8 mouse cellular contexts compared by ENCODE assay signal in the genomic region with DNA sequence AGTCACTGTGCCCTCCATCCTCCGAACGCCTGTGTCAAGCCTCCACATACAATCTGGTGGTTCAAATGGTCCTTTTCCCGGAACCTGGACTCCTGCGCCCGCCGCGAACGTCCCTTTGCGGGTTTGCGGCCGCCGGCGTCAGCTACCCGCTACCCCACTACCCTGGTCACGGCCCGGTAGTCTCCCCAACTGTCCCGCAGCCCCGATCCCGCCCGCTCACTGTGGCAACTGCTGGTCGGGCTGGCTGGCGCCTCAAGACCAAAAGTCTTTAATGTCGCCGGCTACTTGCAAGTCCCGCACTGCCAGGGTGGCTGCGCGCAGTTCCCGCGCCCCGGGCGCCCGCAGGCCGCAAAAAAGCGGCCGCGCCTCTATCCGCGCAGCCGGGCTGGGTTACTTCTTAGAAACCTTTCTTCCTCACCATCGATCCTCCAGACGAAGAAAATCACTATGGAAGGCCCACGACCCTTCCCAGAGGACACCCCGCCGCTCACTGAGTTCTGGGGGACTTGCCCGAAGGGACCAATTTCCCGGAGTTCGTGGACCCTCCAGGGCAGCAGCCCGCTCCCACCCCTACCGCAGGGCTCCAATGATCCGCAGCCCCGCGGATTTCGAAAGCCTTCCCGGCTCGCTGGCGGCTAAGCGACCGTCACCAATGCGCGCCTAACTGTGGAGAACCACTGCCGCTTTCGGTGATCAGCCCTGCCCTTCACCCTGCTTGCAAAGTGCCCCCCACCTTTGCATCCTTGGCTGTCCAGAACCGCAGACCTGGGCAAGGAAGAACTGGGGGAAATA. TPM values are rescaled to one million over a fixed set of nuclear protein-coding genes. Genes with fewer than 3 reads are reported as not detected.
A peak's percentile ranks its signal among the peaks of the same experiment; 100 is the strongest.
DNase-seq lines count a peak whose midpoint lies in the region; ATAC-seq and TF ChIP-seq lines count a peak whose summit lies in the region.

No protein-coding gene starts in this region.

- H3K4me1 ChIP-seq in CH12.LX (ENCODE audit: control insufficient read depth in 1 of 2, insufficient read depth in 2 of 2), result peaks cover 0 to 13% of the 10 kb centered on the region in 2 experiments; a peak in 1 of 4 replicates
- peaks cover 39% of the 10 kb centered on the region for H3K4me1 ChIP-seq in embryonic facial prominence, embryonic 12.5 days
- H3K4me1 ChIP-seq in heart, embryonic 12.5 days (replicated peaks), result peaks cover 37% of the 10 kb centered on the region
- H3K4me1 ChIP-seq in kidney, embryonic 16.5 days (ENCODE audit: insufficient read depth, low read length), result peaks cover 41% of the 10 kb centered on the region
- no peaks in the 10 kb centered on the region for H3K4me1 ChIP-seq in lung, adult 2 months (ENCODE audit: control insufficient read depth, insufficient read depth, low read length)
- peaks cover 50% of the 10 kb centered on the region for H3K4me1 ChIP-seq in neural tube, embryonic 13.5 days (replicated peaks)

- no peaks in the 10 kb centered on the region for H3K27me3 ChIP-seq in CH12.LX (replicated peaks)
- no peaks in the 10 kb centered on the region for H3K27me3 ChIP-seq in embryonic facial prominence, embryonic 12.5 days
- H3K27me3 ChIP-seq in heart, embryonic 12.5 days (replicated peaks), result no peaks in the 10 kb centered on the region
- H3K27me3 ChIP-seq in kidney, embryonic 16.5 days (ENCODE audit: insufficient read depth, low read length), result no peaks in the 10 kb centered on the region
- H3K27me3 ChIP-seq in neural tube, embryonic 13.5 days, result no peaks in the 10 kb centered on the region

- dilution Hi-C loops in CH12.LX (cut with MboI; ENCODE audit: extremely low pct_ligation_motif_present, extremely low pct_unique_long_range_greater_than_20kb, low sequenced_read_pairs), result no loop called here

- H3K79me2 ChIP-seq in CH12.LX (replicated peaks; ENCODE audit: control insufficient read depth, extremely low read depth, insufficient read depth, poor library complexity, severe bottlenecking), result peaks cover 47% of the 10 kb centered on the region

- in situ Hi-C loops in CH12.LX (cut with MboI; ENCODE audit: low pct_ligation_motif_present, low pct_unique_long_range_greater_than_20kb, low sequenced_read_pairs), result no loop called here

- H3K27ac ChIP-seq in CH12.LX (ENCODE audit: insufficient read depth, low read depth), result peak overlapping the region; percentile 99
- H3K27ac ChIP-seq in embryonic facial prominence, embryonic 12.5 days, result peak overlapping the region; percentile 99
- H3K27ac ChIP-seq in heart, embryonic 12.5 days (ENCODE audit: poor library complexity, severe bottlenecking), result peak overlapping the region; percentile 98
- H3K27ac ChIP-seq in kidney, embryonic 16.5 days (ENCODE audit: low read length), result peak overlapping the region; percentile 100
- H3K27ac ChIP-seq in neural tube, embryonic 13.5 days (replicated peaks), result peak overlapping the region; percentile 94

- H3K9ac ChIP-seq in CH12.LX (ENCODE audit: insufficient read depth, low read depth), result peak overlapping the region; percentile 85
- H3K9ac ChIP-seq in embryonic facial prominence, embryonic 12.5 days, result peak overlapping the region; percentile 77
- peak overlapping the region; percentile 92 for H3K9ac ChIP-seq in heart, embryonic 12.5 days
- H3K9ac ChIP-seq in kidney, embryonic 16.5 days (replicated peaks; ENCODE audit: low read length), result peak overlapping the region; percentile 89
- peak overlapping the region; percentile 78 for H3K9ac ChIP-seq in neural tube, embryonic 13.5 days

- WGBS in embryonic facial prominence, embryonic 12.5 days, result under 1% methylated on average over 63 of the region's 63 CpGs
- WGBS in heart, embryonic 12.5 days, result under 1% methylated on average over 60 of the region's 63 CpGs
- WGBS in kidney, embryonic 16.5 days, result 0% methylated on average over 63 of the region's 63 CpGs
- under 1% methylated on average over 63 of the region's 63 CpGs for WGBS in lung, adult 2 months
- under 1% methylated on average over 63 of the region's 63 CpGs for WGBS in neural tube, embryonic 13.5 days

- DNase-seq in CH12.LX (ENCODE audit: extremely low read depth), result no peak
- peak; percentile 40 for DNase-seq in adrenal gland, adult 8-10 months
- DNase-seq in lung, adult 2 months, result peak; percentile 76
- peak; percentile 52 for DNase-seq in urinary bladder, adult 2 months (ENCODE audit: low spot score)

- no peak for ATAC-seq in embryonic facial prominence, embryonic 12.5 days (ENCODE audit: insufficient number of reproducible peaks, insufficient read depth, low FRiP score, low TSS enrichment)
- ATAC-seq in heart, embryonic 12.5 days (ENCODE audit: insufficient number of reproducible peaks, low FRiP score), result peak; percentile 49
- ATAC-seq in kidney, embryonic 16.5 days (ENCODE audit: low FRiP score, low TSS enrichment), result peak; percentile 24
- peak; percentile 54 for ATAC-seq in neural tube, embryonic 13.5 days (ENCODE audit: low read depth)

- TF ChIP-seq POLR2A in CH12.LX (IDR thresholded peaks at IDR 0.05; ENCODE audit: low read depth, low read length), result peak; percentile 49; the same call in 1 of the 2 replicates
- no peak for TF ChIP-seq POLR2A in lung, adult 2 months (IDR thresholded peaks at IDR 0.05; ENCODE audit: borderline replicate concordance, extremely low read depth, low read depth, low read length)

- 0 out of 2 replicates have a peak, but pooled peaks have one; percentile 24 for TF ChIP-seq EP300 in CH12.LX (IDR thresholded peaks at IDR 0.05; ENCODE audit: low read length)

- TF ChIP-seq CTCF in CH12.LX (conservative IDR thresholded peaks at IDR 0.05 in 1 of 2, IDR thresholded peaks at IDR 0.05 in 1 of 2; ENCODE audit: low read depth in 2 of 2, low read length in 2 of 2), result no peak
- no peak for TF ChIP-seq CTCF in lung, adult 2 months (IDR thresholded peaks at IDR 0.05; ENCODE audit: insufficient read depth, low read length)

- peak overlapping the region; percentile 65 for H3K4me2 ChIP-seq in CH12.LX (ENCODE audit: insufficient read depth, low read depth, poor library complexity, severe bottlenecking)
- H3K4me2 ChIP-seq in embryonic facial prominence, embryonic 12.5 days (replicated peaks), result peak overlapping the region; percentile 89
- H3K4me2 ChIP-seq in heart, embryonic 12.5 days, result peak overlapping the region; percentile 91
- H3K4me2 ChIP-seq in kidney, embryonic 16.5 days (replicated peaks; ENCODE audit: low read depth, low read length), result peak overlapping the region; percentile 71
- H3K4me2 ChIP-seq in neural tube, embryonic 13.5 days, result peak overlapping the region; percentile 91

- no peaks in the 10 kb centered on the region for H3K9me3 ChIP-seq in CH12.LX (replicated peaks; ENCODE audit: low read length)
- no peaks in the 10 kb centered on the region for H3K9me3 ChIP-seq in embryonic facial prominence, embryonic 12.5 days
- H3K9me3 ChIP-seq in heart, embryonic 12.5 days (replicated peaks), result no peaks in the 10 kb centered on the region
- no peaks in the 10 kb centered on the region for H3K9me3 ChIP-seq in kidney, embryonic 16.5 days (ENCODE audit: low read length)
- no peaks in the 10 kb centered on the region for H3K9me3 ChIP-seq in neural tube, embryonic 13.5 days

- TF ChIP-seq RAD21 in CH12.LX (IDR thresholded peaks at IDR 0.05; ENCODE audit: low read depth, low read length), result no peak

- peaks cover 0 to 5% of the 10 kb centered on the region in 2 experiments for H3K36me3 ChIP-seq in CH12.LX (replicated peaks in 1 of 2; ENCODE audit: control insufficient read depth in 1 of 2, insufficient read depth in 1 of 2, low read length in 1 of 2)
- 0 out of 2 replicates have a peak, but pooled peaks cover 3% of the 10 kb centered on the region for H3K36me3 ChIP-seq in embryonic facial prominence, embryonic 12.5 days
- peaks cover 8% of the 10 kb centered on the region; the same call in 1 of the 2 replicates for H3K36me3 ChIP-seq in heart, embryonic 12.5 days
- H3K36me3 ChIP-seq in kidney, embryonic 16.5 days (ENCODE audit: insufficient read depth, low read length), result no peaks in the 10 kb centered on the region
- H3K36me3 ChIP-seq in neural tube, embryonic 13.5 days, result 0 out of 2 replicates have a peak, but pooled peaks cover 6% of the 10 kb centered on the region

- peak overlapping the region; percentile 69 to 78 (median 77) for H3K4me3 ChIP-seq in CH12.LX (replicated peaks in 1 of 3; ENCODE audit: low read depth in 2 of 3, low read length in 2 of 3, poor library complexity in 1 of 3)
- H3K4me3 ChIP-seq in embryonic facial prominence, embryonic 12.5 days, result peak overlapping the region; percentile 53
- H3K4me3 ChIP-seq in heart, embryonic 12.5 days, result peak overlapping the region; percentile 72
- peak overlapping the region; percentile 68 for H3K4me3 ChIP-seq in kidney, embryonic 16.5 days (ENCODE audit: low read length)
- peak overlapping the region; percentile 85 for H3K4me3 ChIP-seq in lung, adult 2 months (replicated peaks; ENCODE audit: extremely low read depth, low read depth, low read length)
- H3K4me3 ChIP-seq in neural tube, embryonic 13.5 days, result peak overlapping the region; percentile 63

RNA-seq across cellular contexts. Expression of gene Cdkn1b, which starts 6.8 kb away (rescaled TPM):
- total RNA-seq in CH12.LX (2012; rRNA removed) (12.8 and 19.2 TPM in 2 replicates), CH12.LX (2014; rRNA removed) (23.5 TPM in 2 replicates)
- 15.8 and 20.9 TPM in 2 replicates for polyA plus RNA-seq in CH12.LX (2012; ENCODE audit: insufficient read length, low read depth)
- total RNA-seq in adrenal gland, adult 8-10 months (2022), result 10 to 100 TPM; 32.9 to 44.0 (median 37.1) TPM
- polyA plus RNA-seq in embryonic facial prominence, embryonic 12.5 days (2016; fragmentation: Nextera tagmentation; extraction: Ambion mirVana), result 19.3 and 19.5 TPM in 2 replicates
- polyA plus RNA-seq in heart, embryonic 12.5 days (2016; fragmentation: Nextera tagmentation; extraction: Ambion mirVana), result 16.8 and 17.4 TPM in 2 replicates
- 13.4 and 15.1 TPM in 2 replicates for polyA plus RNA-seq in kidney, embryonic 16.5 days (2015; fragmentation: Nextera tagmentation; extraction: Ambion mirVana)
- polyA plus RNA-seq in lung, adult 2 months (2012; rRNA removed), result 26.9 and 31.6 TPM in 2 replicates
- 21.7 and 24.1 TPM in 2 replicates for polyA plus RNA-seq in neural tube, embryonic 13.5 days (2015; fragmentation: Nextera tagmentation; extraction: Ambion mirVana)
- 28.8 and 32.3 TPM in 2 replicates for polyA plus RNA-seq in urinary bladder, adult 2 months (2012; rRNA removed)

RNA-seq across cellular contexts. Expression of gene Gpr19, which starts 28.6 kb away (rescaled TPM):
- total RNA-seq in CH12.LX (2012; rRNA removed) (6.3 and 7.5 TPM in 2 replicates), CH12.LX (2014; rRNA removed) (3.8 and 5.2 TPM in 2 replicates)
- polyA plus RNA-seq in CH12.LX (2012; ENCODE audit: insufficient read length, low read depth), result 4.8 and 6.0 TPM in 2 replicates
- total RNA-seq in adrenal gland, adult 8-10 months (2022), result 1 to 10 TPM; 7.1 to 9.8 (median 7.9) TPM
- polyA plus RNA-seq in embryonic facial prominence, embryonic 12.5 days (2016; fragmentation: Nextera tagmentation; extraction: Ambion mirVana), result 10.1 and 14.6 TPM in 2 replicates
- 9.0 and 10.2 TPM in 2 replicates for polyA plus RNA-seq in heart, embryonic 12.5 days (2016; fragmentation: Nextera tagmentation; extraction: Ambion mirVana)
- 13.5 and 13.6 TPM in 2 replicates for polyA plus RNA-seq in kidney, embryonic 16.5 days (2015; fragmentation: Nextera tagmentation; extraction: Ambion mirVana)
- 6.0 and 9.2 TPM in 2 replicates for polyA plus RNA-seq in lung, adult 2 months (2012; rRNA removed)
- polyA plus RNA-seq in neural tube, embryonic 13.5 days (2015; fragmentation: Nextera tagmentation; extraction: Ambion mirVana), result 37.1 and 39.1 TPM in 2 replicates
- 9.5 and 9.7 TPM in 2 replicates for polyA plus RNA-seq in urinary bladder, adult 2 months (2012; rRNA removed)

RNA-seq across cellular contexts. Expression of gene Apold1, which starts 54.5 kb away (rescaled TPM):
- total RNA-seq in CH12.LX (2012; rRNA removed), result 1.4 and 2.7 TPM in 2 replicates
- total RNA-seq in CH12.LX (2014; rRNA removed), result 2.8 and 3.1 TPM in 2 replicates
- 1.0 and 1.1 TPM in 2 replicates for polyA plus RNA-seq in CH12.LX (2012; ENCODE audit: insufficient read length, low read depth)
- total RNA-seq in adrenal gland, adult 8-10 months (2022), result 1 to 10 TPM; 1.8 to 8.8 (median 2.2) TPM
- 4.5 and 4.7 TPM in 2 replicates for polyA plus RNA-seq in embryonic facial prominence, embryonic 12.5 days (2016; fragmentation: Nextera tagmentation; extraction: Ambion mirVana)
- 5.4 and 5.8 TPM in 2 replicates for polyA plus RNA-seq in heart, embryonic 12.5 days (2016; fragmentation: Nextera tagmentation; extraction: Ambion mirVana)
- 3.7 and 4.4 TPM in 2 replicates for polyA plus RNA-seq in kidney, embryonic 16.5 days (2015; fragmentation: Nextera tagmentation; extraction: Ambion mirVana)
- 1.2 and 1.7 TPM in 2 replicates for polyA plus RNA-seq in lung, adult 2 months (2012; rRNA removed)
- 3.0 and 4.6 TPM in 2 replicates for polyA plus RNA-seq in neural tube, embryonic 13.5 days (2015; fragmentation: Nextera tagmentation; extraction: Ambion mirVana)
- 1.9 TPM in 2 replicates for polyA plus RNA-seq in urinary bladder, adult 2 months (2012; rRNA removed)
